Mouse (Mus musculus) T-helper 1 cell (primary cell): ENCODE data around the gene Kti12.

Experiments used
- in situ Hi-C: fragments of 300-600 bp; cut with MboI, MseI; formaldehyde crosslinking; loops from one replicate; pipeline ENCODE4 v1.15.1; 2025; ENCODE audit warnings: high pct_unique_total_duplicates

Kti12 gene

DNA sequence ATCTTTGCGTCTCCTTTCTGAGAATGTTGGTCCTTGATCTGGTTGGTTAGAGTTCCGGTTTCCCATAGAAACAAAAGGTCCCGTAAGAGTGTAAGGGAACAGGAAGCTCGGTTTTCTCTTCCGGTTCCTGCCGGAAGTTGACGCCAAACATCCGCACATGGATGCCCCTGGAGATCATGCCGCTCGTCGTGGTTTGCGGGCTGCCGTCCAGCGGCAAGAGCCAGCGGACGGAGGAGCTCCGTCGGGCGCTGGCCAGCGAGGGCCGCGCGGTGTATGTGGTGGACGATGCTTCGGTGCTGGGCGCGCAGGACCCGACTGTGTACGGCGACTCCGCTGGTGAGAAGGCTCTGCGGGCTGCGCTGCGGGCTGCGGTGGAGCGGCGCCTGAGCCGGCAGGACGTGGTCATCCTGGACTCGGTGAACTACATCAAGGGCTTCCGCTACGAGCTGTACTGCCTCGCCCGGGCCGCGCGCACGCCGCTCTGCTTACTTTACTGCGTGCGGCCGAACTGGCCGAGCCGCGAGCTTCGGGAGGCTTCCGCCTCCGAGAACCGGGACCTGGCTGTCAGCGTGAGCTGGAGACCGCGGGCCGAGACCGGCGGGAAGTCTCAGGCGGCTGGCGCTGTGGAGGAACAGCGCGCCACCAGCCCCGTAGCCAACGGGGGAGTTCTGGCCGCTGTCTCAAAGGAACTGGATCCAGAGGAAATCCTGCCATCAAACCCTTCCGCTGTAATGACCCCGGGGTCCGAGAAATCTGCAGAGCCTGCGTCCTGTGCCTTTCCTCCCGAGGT lies at the start of gene Kti12:
TSS of gene Kti12 (plus strand) at position 71 of the 790 bp plus-strand sequence.
- in situ Hi-C loops, result no loop called here

DNA sequence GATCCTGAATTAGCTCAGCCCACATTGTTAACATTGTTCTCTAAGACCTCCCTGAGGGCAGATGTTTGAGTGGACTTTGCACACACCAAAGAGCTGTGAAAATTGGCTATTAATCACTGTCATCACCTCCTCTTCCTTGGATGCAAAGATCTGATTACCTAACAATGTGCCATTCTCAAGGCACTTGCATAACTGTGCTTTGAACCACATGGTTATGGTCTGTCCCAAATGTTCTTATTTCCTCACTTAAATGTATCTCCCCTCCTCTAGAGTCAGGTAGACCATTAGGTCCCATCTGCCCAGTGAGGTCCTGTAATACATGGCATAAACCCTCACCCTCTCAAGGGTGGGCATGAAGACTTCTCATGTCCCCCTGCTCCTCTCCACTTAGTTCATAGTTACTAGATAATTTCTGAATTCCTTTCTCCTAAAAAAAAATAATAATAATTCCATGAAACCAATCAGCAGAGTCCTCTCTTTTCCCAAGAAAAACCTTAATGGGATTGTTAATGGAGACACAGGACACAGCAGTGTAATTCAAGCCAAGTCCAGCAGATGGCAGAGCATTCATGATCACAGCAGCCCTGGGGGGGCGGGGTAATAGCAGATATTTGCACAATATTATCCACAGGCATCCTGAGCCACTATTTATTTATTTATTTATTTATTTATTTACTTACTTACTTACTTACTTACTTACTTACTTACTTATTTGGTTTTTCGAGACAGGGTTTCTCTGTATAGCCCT lies 49.3 kb upstream of the Kti12 start:
- in situ Hi-C loops, result no loop called here

DNA sequence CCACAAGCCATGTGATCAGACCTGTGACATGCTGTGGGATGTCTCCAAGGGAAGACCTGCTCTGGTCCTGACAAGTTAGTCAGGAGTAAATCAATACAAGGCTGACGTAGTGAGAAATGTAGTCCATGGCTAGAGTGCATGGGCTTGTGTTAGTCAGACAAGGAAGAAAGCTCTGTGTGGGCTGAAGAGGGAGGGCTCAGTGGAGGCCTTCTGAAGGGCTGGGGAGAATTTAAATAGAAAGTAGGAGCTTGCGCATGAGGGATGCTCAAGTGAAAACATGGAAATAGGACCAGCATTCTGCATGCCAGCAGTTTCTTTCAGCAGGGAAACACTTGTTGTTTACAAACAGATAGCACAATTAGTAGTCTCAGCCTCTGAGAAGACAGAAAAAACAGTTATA lies 44.0 kb upstream of the Kti12 start:
- in situ Hi-C loops, result no loop called here

DNA sequence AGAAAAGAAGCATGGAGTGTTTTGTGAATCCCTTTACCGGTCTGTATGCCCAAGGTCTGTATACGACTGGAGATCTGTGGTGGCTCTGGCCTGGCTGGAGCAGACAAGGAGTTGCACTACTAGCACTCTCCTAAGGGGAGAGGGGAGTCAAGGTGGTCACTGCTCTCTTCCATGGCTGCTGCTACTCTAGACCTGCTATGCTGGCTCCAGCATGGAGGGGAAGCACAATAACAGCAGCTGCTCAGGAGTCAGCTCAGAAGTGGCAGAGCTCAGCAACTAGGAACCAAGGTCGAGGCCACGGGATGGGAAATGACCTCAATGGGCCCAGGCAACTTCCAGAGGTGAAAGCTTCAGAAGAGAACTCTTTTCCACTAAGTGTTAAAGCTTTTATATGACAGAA lies 36.4 kb upstream of the Kti12 start:
- in situ Hi-C loops, result no loop called here

DNA sequence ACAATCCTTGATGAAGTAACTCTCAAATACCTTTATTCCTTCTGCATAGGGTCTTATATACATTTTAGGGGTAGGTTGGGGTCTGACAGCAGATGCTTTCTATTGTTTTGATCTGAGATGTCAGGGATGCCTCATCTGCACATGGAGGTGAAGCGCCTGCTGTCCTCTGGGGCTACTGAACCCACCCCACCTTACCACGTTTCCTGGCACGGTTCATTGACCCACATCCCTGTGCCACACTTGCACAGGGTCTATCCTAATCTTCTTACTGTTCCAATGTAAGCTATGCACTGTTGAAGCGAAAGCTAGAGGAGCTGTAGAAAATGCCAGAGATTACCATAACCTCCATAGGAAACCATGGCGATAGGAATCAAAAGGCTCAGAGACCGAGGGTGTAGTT lies 36.0 kb upstream of the Kti12 start:
- in situ Hi-C loops, result no loop called here

DNA sequence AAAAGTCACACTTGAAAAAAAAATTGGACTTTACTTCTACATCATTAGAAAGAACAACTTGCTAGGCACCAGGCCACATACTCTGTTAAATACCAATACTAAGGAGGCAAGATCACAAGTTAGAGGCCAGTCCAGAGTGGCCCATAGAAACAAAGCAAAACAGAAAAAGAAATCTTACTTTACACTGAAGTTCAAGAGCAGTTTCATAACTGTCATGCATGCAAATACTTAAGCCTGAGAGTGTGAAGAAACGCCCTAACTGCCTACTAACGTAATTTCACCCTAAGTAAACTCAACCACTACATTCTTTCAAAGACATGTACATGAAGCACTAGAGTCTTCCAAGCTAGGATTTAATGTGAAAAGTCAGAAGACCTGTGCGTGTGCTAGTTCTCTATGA lies 21.9 kb upstream of the Kti12 start:
- in situ Hi-C loops, result no loop called here

DNA sequence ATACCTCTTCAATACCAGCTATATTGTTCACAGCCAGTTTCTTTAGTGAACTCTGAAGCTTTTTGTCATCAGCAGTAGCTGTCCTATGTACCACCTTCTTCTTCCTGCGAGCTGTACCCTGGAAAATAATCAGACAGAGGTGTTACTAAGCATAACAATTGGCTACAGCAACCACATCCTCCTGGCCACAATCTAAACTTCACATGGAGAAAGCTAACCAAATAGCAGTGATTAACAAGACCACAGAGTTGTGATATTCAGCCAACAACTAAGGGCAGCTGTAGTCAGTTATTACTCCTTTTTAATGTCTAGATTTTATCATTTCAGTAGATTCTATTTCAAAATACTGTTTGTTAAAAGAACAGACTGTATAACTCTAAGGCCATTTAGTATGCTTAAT lies 21.5 kb upstream of the Kti12 start:
- in situ Hi-C loops, result no loop called here

DNA sequence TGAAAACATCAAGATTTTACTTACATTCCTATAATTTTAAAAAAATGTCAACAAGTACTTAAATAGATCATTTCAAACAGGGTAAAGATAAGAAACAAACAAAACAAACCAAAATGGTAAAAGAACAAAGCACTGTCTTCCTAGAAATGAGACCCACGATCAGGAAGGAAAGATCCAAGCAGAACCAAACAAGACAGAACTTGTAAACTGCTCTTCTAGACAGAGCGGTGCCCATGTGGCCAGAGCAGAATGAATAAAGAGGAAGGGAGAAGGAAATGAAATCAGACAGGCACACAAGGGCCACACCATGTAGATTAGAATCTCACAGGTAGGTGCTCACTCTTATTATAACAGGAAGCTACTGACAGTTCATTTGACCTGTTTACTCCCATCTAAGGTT lies 20.9 kb upstream of the Kti12 start:
- in situ Hi-C loops, result no loop called here

DNA sequence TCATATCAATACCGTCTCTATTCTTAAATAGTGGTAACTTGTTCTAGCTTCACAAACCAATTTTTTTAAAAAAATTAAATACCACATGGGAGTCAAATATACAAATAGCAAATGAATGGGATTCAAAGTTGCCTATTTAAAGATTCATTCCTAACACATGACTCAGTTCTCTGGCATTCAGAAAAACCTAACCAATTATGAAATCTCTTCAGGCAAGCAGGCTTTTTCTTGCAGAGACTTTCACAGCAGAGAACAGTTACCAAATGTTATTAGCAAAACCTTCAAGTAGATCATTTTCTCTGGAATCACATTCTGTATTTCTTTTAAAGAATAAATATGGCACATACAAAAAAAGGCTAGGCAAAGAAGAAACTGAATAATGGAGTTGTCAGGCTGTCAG lies 16.9 kb upstream of the Kti12 start:
- in situ Hi-C loops, result no loop called here

DNA sequence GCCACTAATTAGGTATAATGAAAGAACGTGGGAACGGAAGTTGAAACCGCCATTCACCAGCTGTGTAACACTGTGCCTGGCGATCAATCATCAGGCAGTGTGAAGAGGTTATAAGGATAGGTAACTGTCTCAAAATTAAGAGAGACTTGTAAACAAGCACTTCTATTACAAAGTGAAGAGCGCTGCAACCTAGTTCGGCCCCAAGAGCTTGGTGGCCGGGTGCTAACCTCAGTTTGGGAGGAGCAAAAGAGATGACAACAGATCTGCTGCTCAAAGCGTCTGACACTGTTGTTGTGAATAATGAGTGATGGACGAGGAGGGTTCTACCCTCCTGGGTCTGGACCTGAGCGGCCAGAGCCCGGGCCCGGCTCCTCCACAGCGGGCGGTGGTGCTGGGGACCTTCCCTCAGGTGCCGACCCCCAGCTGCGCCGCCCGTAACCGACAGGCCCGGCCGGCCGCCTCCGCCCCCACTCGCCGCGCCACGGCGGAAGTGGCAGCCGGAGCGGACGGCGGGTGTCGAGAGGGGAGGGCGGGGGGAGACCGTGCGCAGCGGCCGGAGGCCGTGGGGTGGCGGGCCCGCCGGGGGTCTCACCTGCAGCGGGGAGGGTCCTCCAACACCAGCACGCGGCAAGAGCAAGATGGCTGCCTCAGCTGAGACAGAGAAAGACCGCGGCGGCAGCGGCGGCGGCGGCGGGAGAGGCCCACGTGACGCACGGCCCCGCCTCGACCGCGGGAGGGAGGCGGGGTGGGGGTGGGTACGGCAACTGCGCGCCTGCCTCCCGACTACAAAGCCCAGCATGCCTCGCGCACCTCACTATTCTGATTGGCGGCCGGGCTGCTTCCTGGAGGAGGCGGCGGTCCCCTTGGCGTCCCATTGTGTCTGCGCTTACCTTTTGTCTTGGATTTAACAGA lies 14.4 kb upstream of the Kti12 start, which contains the start of gene Btf3l4:
TSS of gene Btf3l4 (minus strand) at position 699 of the 912 bp plus-strand sequence.
- in situ Hi-C loops, result no loop called here

DNA sequence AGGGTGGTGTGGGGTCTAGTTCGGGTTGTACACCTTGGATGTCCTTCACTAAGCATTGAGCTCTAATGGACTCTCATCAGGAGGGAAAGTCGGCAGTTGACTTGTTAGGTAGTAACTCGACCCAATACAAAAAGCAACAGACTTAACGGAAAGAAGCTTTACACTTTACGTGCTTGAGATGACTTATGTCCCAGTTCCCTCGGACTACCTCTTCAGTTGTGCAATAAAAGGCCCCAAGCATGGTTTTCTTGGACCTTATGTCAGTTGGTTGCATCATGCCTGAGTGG lies 13.8 kb upstream of the Kti12 start:
- in situ Hi-C loops, result no loop called here

DNA sequence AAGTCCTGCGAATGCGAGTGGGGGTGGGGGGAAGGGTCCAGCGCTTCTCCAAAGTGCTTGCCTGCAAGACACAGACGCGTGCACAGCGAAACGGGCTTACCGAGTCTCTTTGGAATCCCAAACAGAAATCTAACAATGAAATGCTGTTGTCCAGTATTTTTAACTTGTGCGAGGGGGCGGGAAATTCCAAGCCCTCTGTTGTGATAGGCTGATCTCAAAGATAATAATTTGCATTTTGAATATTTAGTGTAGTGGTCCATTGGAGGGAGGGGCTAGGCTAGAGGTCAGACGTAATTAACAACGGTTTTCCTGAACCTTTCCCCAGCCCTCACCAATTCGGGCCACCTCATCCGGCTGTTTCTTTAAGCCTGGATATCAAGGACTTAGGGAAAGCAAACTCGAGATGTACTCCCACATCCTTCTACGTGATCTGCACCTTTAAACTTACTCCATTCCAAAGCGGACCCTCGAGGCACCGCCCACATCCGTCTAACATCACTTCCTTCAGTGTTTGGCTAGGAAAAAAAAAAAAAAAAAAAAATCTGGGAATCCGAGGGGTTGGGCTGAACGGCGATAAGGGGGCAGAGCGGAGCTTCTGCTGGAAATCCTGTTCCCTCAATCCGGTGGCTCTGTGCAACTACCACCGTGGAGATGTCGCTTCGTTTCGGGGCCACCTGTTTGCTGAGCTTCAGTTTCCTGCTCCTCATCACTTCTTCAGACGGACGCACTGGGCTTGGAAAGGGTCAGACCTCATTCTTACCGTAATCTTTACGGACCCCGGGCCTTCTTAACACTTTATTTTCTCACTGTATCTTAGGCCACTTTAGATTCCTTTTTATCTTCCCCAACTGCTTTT lies 13.2 kb upstream of the Kti12 start, which contains the start of gene Txndc12:
TSS of gene Txndc12 (plus strand) at position 487 of the 856 bp plus-strand sequence.
- in situ Hi-C loops, result no loop called here

DNA sequence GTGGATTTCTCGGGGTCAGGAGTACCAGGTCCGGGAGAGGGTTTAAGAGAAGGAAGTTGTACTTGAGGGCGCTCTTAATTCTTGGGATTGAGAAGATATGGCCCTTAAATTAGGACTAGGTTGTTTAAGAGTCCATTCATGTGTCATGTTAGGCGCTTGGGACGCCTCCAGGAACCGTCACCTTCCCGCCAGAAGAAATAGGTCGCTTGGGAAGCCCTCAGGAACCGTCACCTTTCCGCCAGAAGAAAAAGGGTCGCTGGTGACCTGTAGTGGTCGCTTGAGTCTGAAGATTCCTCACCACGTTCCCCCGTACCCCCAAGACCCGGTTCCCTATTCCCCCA lies 12.6 kb upstream of the Kti12 start:
- in situ Hi-C loops, result no loop called here

DNA sequence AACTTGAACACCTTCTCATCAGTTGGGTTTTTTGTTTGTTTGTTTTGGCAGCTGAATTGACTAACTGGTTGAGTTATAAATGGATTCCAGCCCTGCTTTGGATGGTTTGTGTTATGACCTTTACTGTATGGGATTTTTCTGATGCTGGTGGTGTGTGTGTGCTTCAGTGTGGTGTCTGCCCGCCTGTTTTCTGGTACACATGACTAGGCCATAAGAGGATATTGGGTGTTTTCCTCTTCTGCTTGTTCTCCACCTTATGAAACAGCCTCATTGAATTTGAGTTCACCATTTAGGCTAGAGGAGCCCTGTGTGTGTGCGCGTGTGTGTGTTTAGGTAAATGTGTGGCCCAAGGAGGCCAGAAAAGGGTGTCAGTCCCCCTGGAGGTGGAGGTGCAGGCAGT lies 12.1 kb upstream of the Kti12 start:
- in situ Hi-C loops, result no loop called here

DNA sequence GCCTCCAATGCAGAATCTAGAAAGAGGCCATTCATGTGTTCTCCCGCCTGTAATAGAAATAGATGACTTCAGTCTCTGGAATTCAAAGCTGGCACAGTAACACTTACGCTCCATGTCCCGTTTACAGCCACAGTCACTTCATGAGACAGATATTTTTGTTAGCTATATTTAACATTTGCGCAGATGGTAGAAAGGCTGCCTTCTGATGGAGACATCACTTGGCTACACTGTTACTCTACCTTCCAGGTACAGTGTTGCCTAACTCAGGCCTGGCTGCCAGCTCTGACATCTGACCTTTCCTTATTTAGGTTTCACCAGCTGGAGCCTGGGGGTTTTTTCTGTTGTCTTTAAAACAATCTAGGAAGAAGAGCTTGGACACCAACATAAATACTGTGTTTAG lies 9.6 kb upstream of the Kti12 start:
- in situ Hi-C loops, result no loop called here

DNA sequence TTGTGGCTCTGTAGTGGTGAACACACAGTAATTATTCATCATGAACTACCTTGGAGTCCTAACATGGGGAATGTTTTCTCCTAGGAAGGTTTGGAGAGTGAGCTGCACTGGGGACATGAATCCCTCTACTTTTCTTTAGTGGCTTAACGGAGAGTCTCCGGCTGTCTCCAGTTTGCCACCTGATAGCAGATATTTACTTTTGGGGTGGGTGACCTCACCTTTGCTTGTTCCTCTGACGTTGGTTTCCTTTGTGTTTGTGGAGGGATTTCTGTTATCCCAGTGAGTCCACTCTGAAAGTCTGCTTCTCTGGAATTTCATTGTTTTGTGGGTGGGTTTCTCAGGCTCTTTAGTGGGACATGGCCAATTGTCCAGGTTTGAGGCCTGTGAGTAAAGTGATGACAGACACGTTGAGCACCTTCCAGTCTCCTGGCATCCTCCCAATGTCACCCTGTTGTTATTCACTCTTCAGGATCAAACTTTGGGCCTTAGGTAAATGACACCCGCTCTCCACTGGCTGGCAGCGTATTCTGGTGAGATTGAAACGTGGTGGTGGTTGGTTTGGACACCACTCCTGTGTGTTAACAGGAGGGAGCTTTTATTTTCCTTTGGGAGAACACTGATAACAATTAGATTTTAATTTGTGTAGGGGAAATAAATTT lies 5.5 kb upstream of the Kti12 start:
- in situ Hi-C loops, result no loop called here

DNA sequence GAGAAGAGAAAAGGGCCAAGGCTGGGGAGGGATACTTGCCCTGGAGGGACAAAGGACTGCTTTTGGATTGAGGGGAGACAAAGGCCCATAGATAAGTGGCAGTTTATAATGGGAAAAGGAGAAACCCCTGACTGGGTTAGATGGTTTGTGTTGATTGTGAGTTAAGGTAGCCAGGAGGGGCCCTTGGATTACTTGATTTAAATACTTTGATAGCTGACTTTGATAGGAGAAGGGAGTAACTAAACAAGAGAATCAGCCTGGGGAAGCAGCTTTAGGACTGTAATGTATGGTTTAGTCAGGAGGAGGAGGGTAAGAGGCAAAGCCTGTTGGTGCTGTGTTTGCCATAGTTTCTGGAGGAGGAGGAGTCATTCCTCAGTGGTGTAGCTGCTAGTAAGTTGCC lies 4.2 kb upstream of the Kti12 start:
- in situ Hi-C loops, result no loop called here

DNA sequence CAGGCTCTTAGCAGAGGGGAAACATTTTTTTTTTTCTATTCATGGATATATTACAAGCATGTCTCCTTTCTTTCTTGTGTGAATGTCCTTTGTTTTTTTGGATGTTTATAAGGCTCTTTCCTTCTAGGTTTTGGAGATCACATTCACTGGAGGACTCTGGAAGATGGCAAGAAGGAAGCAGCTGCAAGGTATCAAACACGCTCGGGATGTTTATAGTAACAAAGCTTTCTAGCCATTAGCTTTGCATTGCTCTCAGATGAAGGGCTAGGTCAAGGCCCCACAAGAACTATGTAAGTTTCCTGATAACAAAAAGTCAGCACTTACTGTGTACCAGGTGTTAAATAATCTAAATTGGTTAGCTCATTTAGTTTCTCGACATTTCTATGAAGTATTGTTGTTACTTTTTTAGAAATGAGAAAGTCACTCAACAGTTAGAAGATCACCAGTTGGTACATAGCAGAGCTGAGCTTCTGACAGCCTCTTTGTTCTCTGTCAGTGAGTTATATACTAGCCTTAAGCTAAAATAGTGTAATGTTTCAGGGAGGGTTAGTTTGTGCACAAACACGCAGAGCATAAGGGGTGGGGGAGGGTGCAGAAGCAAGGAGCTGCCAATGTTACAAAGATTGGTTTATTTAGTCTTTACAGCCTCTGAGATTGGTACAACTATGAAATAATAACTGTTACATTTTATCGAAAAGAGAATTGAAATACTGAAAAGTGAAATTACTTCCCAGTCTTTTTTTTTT lies 1.6 kb upstream of the Kti12 start:
- in situ Hi-C loops, result no loop called here

DNA sequence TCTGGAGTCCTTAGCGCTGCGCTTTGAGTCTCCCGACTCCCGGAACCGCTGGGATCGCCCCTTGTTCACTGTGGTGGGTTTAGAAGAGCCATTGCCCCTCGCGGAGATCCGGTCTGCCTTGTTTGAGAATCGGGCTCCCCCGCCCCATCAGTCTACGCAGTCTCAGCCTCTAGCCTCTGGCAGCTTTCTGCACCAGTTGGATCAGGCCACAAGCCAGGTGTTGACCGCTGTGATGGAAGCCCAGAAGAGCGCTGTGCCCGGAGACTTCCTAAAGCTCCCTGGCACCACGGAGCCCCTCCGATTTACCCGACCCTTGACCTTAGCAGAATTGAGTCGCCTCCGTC lies 892 bp downstream of the Kti12 start, which contains the start of gene A730015C16Rik:
TSS of gene A730015C16Rik (minus strand) at position 115 of the 344 bp plus-strand sequence.
- in situ Hi-C loops, result no loop called here

DNA sequence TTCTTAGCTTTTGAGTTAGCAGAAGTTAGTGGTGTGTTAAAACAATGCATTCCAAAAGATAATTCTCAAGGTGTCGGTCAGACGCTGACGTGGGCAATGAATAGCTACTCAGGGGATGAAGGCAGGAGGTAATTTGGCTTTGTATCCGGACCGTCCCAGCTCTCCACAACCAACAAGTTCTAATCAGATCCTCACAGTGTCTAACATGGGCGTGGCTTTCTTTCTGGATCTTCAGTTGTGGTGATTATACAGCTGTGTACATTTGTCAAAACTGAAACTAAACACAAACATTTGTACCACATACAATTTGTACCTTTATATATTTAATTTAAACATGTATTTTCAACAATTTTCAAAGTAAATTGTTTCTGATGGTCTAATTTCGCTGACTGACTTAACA lies 19.2 kb downstream of the Kti12 start:
- in situ Hi-C loops, result no loop called here
